Mouse (Mus musculus): ENCODE measurements around the gene 4930590J08Rik.

Gene 4930590J08Rik

DNA sequence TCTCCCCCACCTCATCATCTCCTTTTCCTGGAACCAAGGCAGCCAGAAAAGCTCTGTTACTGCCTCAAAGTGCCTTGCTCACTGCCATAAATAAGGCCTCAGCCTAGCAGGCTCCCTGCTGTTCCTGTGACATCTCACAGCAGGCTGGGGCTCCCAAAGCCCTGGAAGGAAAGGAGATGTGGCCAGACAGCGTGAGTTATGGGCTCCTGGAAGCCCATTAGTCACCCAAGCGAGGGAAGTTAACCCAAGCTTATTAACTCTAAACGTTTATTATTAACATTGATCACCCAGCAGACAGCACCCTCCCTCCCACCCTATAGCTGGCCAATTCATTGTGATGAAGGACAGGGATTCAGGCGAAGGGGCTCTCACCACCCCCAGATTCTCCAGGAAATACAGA, 60.8 kb downstream of the 4930590J08Rik start:
- no peak for DNase-seq (ENCODE audit: low read depth, low spot score)

DNA sequence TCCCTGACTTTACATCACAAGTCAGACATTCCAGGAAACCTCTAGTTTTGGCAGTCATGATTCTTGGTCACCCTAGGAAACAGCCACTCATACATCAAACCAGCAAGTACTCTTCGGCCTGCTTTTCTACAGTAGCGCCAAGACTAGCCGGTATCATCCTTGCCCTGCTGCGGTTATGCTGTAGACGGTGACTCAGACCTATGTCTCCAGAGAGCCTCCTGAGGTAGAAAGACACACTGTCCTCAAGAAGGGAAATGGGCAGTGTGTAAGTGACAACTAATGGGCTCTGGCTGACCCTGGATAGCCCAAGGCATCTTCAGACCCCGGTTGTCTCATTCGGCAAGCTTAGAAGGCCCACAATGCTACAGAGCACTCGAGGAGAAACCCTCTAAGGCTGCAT, 62.5 kb downstream of the 4930590J08Rik start:
- DNase-seq (ENCODE audit: low read depth, low spot score) = no peak

DNA sequence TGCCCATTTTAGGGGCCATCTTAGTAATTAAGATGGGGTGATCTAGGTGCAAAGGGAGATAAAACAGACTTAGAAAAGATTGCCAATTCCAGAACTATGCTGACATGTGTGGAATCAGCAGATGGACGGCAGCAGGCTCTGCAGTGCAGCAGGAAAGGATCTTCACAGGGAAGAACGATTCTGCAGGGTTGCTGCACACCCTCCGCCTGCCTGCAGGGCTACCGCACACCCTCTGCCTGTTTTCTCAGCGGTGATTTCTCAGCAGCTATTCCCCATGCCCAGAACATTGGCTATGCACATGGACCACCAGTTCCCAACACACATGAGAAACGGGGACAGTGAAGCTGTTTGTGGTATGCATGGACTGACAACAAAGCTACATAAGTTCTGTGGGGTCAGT, 63.4 kb downstream of the 4930590J08Rik start:
- no peak for DNase-seq (ENCODE audit: low read depth, low spot score)

DNA sequence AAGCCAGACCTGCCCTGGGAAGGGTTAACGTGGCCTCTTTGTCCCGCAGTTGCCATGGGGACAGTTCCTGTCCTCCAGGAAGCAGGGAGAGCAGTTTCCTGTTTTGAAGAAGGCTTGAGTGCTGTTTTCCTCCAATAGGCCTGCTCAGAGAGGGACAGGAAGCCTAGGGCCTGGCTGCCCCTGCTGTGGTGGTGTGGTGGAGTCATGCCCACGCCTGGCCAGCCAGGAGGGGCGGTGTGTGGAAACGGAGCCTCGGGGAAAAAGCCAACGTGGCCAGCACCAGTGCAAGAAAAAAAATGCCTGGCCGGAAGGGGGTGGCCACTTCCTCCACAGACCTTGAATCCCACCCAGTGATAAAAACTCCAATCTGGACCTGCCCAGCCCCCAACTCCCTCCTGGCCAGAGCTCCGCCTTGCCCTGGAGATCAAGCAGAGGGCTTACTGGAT, 69.6 kb downstream of the 4930590J08Rik start:
- no peak for DNase-seq (ENCODE audit: low read depth, low spot score)

DNA sequence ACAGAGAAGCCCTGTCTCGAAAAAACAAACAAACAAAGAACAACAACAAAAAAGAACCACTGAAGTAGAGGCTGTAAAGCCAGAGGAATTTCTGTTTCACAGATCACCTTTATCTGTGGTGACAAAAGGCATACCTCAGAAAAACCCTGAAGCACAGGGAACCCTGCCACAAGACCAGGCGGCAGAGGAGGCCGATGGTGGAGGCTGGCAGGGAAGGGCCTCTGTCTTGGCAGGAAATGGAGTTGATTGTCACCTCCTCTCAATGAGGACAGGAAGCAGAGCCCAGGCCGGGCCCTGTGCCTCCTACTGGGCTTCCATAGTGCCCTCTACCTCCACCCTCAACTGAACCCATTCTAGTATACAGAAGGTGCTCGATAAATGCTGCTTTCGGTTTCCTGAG, 71.4 kb downstream of the 4930590J08Rik start:
- no peak for DNase-seq (ENCODE audit: low read depth, low spot score)

DNA sequence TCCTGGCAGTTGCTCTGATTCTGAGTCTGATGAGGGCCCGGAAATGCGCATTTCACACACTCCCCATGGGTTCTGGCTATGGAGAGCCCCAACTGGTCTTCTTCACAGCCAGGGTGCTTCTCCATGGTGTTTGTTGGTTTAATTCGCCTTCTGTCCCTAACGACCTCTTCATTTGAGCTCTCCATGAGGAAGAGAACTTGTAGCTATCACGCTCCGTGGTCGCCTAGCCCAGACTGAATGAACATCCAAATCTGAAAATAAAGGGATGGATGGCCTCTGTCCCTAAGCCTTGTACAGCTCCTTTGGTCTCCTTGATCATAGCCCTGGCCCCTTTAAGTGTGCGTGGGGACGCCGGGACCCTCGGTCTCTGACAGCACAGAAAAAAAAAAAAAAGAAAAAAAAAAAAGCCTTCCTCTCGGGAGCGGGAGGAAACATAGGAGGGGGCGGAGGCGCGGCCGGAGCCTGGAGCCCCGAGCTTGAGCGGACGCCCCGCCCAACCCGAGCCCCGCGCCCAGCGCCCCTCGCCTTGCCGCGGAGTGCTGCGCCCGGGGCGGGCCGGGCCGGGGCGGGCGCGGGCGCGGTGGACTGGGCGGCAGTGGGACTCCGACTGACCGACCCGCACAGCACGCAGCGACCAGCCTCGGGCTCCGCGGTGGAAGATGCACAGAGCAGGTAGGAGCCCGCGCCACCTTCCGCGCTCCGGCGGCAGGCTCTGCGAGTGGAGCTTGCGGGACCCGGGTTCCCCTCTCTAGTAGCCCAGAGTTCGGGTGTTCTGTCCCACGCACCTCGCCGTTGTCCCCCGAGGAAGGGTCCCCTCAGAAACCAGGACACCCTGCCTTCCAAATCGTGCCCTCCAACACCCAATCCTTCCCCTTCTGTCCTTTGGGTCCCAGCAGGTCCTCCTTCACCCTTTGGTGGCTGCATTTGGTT, 76.0 kb downstream of the 4930590J08Rik start, which contains the start of gene Fgd5:
Gene Fgd5, plus strand, starts transcription at position 508 of the 930 bp plus-strand sequence.
- no peak for DNase-seq (ENCODE audit: low read depth, low spot score)

DNA sequence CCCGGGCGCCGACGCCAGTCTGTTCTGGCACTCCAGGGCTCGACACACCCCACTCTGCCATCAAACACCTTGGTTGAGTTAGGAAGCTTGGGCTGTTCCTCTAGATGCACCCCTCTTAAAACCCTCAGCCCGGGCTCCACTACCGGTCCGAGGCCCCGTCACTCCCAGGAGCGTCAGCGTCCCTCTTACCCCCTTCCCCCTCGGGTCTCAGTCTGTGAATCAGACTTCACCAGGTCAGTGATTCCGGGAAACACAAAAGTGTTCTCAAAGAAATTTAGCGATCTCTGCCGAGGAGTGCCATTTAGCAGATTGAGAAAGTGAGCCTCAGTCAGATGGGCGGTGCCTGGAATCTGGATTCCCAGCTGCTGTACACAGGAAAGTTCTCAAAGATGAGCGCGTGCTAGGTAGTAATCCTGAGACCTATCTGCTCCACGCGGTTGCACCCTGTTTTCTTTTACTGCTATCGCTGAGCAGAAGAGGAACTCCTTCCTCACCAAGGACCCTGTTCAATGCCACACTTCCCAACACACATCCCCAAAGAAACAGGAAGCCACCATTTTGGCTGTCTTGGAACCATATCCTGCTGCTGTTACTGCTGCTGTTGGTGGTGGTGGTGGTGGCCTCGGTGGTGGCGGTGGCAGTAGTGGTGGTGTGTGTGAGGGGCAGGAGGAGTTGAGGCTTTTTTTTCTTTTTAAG, 76.8 kb downstream of the 4930590J08Rik start:
- DNase-seq (ENCODE audit: low read depth, low spot score) = no peak

DNA sequence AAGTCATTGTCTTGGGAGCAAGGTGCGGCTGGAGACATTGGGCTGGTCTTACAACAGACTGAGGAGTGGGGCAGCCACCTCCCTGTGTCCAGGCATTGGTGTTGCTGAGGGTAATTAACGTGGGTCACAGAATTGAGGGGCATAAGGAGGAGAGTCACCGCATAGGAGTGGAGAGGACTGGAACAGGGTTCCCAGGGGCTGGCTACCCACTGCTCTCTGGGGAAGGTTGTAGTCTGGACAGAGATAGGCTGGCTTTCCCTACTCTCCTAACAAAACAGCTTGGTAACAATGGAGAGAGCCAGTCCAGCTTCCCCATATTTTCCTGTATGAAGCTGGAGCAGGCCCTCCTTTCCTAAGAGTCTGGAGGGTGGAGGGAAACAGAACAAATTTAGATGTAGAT, 77.4 kb downstream of the 4930590J08Rik start:
- DNase-seq (ENCODE audit: low read depth, low spot score) = no peak

DNA sequence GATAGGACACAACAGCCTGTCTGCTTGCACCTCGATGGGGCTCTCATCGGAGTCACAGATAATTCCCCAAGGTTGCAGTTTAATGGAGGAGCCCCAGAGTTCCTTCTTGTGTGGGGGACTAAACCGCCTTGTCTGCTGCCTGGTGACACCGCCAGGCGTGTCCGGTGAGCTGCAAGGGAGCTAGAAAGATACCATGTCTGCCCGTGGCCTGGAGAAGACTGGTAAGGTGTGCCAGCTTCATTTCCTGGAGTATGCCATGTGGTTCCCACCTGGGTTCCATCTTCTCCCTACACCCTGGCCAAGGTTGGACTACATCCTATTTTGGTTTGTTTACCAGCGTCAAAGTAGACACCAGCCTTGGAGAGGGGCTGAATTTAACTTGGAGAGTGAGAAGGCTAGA, 87.5 kb downstream of the 4930590J08Rik start:
- no peak for DNase-seq (ENCODE audit: low read depth, low spot score)

DNA sequence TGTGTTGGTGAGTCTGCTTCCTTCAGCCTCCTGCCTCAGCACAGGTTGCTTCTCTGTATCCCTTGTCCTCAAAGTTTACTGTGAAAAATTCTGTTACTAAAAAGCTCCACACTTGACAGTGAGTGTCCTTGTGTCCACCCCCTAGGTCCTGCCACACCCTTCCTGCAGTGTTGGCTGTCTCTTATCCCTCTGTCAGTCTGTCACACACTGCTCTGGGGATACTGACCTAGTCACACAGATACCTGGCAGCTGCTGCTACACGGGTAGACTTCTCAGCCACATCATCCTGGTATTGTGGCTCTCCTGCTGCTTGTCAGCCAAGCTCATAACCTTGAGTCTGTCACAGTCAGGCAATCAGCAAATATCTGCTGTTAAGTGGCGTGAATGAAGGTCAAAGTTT, 90.2 kb downstream of the 4930590J08Rik start:
- no peak for DNase-seq (ENCODE audit: low read depth, low spot score)

DNA sequence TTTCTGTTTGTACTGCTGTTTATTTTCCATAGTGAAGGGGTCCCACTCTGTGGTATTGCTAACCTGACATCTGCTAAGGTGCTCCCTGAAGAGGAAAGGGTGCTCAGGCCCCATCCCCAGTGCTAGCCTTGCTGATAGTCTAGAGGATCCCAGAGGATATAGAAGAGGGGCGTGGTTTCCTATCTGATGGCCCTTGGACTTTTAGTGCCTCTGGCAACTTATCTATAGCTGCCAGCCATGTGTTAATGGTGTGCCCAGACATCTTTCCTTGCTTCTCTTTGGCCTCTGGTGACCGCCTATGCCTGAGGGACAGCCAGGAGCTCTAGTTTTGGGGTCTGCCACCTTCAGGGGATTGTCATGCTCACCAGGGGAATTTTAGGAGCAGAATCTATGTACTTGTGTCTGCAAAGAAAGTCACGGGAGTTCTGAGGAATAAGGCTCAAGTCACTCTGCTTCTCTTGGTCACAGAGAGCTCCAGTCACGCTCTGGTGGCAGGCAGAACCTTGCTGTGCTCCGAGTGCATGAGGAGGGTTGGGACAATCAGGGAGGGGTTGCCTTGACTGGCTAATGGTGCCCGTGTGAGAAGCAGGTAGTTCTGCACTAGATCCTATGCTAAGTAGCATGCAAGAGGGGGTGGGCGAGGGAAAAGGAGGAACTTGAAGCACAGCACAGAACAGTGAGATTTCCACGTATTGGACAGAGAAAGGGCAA, 91.3 kb downstream of the 4930590J08Rik start:
- DNase-seq (ENCODE audit: low read depth, low spot score) = no peak

DNA sequence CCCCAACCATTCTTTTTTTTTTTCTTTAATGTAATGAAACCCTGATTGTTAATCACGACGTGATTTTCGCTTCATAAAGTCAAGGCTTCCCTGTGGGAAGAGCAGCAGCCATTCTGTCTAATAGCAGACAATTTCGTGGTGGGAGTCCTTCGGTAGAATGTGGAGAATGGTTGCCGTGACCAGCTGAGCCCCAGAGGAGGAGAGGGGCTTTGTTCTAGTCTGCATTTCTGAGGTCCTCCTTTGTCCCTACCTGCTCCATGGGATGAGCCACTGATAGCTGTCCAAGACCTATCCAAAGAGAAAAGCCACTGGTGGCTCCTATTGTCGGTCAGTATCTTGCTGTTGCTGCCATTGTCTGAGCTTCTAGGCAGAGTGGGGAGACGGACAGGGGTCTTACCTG, 93.5 kb downstream of the 4930590J08Rik start:
- DNase-seq (ENCODE audit: low read depth, low spot score) = no peak

Data from brain, embryonic 18.5 days (tissue).